Comparison of ENCODE assay signal across 9 mouse cellular contexts in genomic region chr2:27504113-27504885, GRCm38 (mm10). TPM values are rescaled to one million over a fixed set of nuclear protein-coding genes. Genes with fewer than 3 reads are reported as not detected.
A peak's percentile ranks its signal among the peaks of the same experiment; 100 is the strongest.
DNase-seq lines count a peak whose midpoint lies in the region; ATAC-seq and TF ChIP-seq lines count a peak whose summit lies in the region.
"Had no signal": no experiment of that assay in that cellular context is flagged by ENCODE, and none has a peak within 500 bp of the region (broad histone marks: within the 10 kb centered on the region; RNA-seq: fewer than 3 reads in every experiment).

No protein-coding gene starts in this region.

- TF ChIP-seq EP300 in CH12.LX (IDR thresholded peaks at IDR 0.05; ENCODE audit: low read length), result no peak
- TF ChIP-seq EP300 in liver, embryonic 14.5 days (IDR thresholded peaks at IDR 0.05; ENCODE audit: low read depth), result no peak

- H3K36me3 ChIP-seq in CH12.LX (replicated peaks in 1 of 2; ENCODE audit: control insufficient read depth in 1 of 2, insufficient read depth in 1 of 2, low read length in 1 of 2), result no peaks in the 10 kb centered on the region
- no peaks in the 10 kb centered on the region for H3K36me3 ChIP-seq in liver, embryonic 14.5 days (replicated peaks; ENCODE audit: control insufficient read depth, insufficient read depth, low read depth)

- no peak for TF ChIP-seq RAD21 in CH12.LX (IDR thresholded peaks at IDR 0.05; ENCODE audit: low read depth, low read length)

- H3K27me3 ChIP-seq in CH12.LX (replicated peaks), result no peaks in the 10 kb centered on the region
- H3K27me3 ChIP-seq in liver, embryonic 14.5 days (ENCODE audit: control insufficient read depth, insufficient read depth, low read length), result no peaks in the 10 kb centered on the region

- H3K4me1 ChIP-seq in CH12.LX (ENCODE audit: control insufficient read depth in 1 of 2, insufficient read depth in 2 of 2), result peaks cover 6 to 12% of the 10 kb centered on the region in 2 experiments; a peak in 3 of 4 replicates
- peaks cover 2 to 40% of the 10 kb centered on the region in 2 experiments for H3K4me1 ChIP-seq in liver, embryonic 14.5 days (replicated peaks; ENCODE audit: control insufficient read depth in 2 of 2, insufficient read depth in 2 of 2, low read length in 1 of 2)

- peak; percentile 92 for ATAC-seq in common myeloid progenitor, adult 5-6 weeks (replicated peaks; ENCODE audit: low read depth, poor library complexity, severe bottlenecking)
- peak; percentile 47; the same call in 1 of the 2 replicates for ATAC-seq in liver, embryonic 14.5 days (ENCODE audit: insufficient read depth)

- H3K27ac ChIP-seq in CH12.LX (ENCODE audit: insufficient read depth, low read depth), result no peak overlapping the region
- H3K27ac ChIP-seq in liver, embryonic 14.5 days, result no peak overlapping the region

- in situ Hi-C loops in CH12.LX (cut with MboI; ENCODE audit: low pct_ligation_motif_present, low pct_unique_long_range_greater_than_20kb, low sequenced_read_pairs), result no loop called here

- H3K9me3 ChIP-seq in CH12.LX (replicated peaks; ENCODE audit: low read length), result no peaks in the 10 kb centered on the region
- H3K9me3 ChIP-seq in liver, embryonic 14.5 days (ENCODE audit: control insufficient read depth, low read length), result no peaks in the 10 kb centered on the region

- dilution Hi-C loops in CH12.LX (cut with MboI; ENCODE audit: extremely low pct_ligation_motif_present, extremely low pct_unique_long_range_greater_than_20kb, low sequenced_read_pairs), result no loop called here

- H3K79me2 ChIP-seq in CH12.LX (replicated peaks; ENCODE audit: control insufficient read depth, extremely low read depth, insufficient read depth, poor library complexity, severe bottlenecking), result no peaks in the 10 kb centered on the region

- no peak overlapping the region for H3K9ac ChIP-seq in CH12.LX (ENCODE audit: insufficient read depth, low read depth)
- H3K9ac ChIP-seq in liver, embryonic 14.5 days (replicated peaks), result no peak overlapping the region

- TF ChIP-seq CTCF in CH12.LX (conservative IDR thresholded peaks at IDR 0.05 in 1 of 2, IDR thresholded peaks at IDR 0.05 in 1 of 2; ENCODE audit: low read depth in 2 of 2, low read length in 2 of 2), result no peak
- no peak for TF ChIP-seq CTCF in liver, embryonic 14.5 days (IDR thresholded peaks at IDR 0.05; ENCODE audit: low read depth)

- no peak for TF ChIP-seq POLR2A in CH12.LX (IDR thresholded peaks at IDR 0.05; ENCODE audit: low read depth, low read length)

- no peak overlapping the region for H3K4me3 ChIP-seq in CH12.LX (replicated peaks in 1 of 3; ENCODE audit: low read depth in 2 of 3, low read length in 2 of 3, poor library complexity in 1 of 3)
- H3K4me3 ChIP-seq in liver, embryonic 14.5 days (ENCODE audit: insufficient read depth in 1 of 2, low read depth in 2 of 2, low read length in 2 of 2), result no peak overlapping the region

- DNase-seq in CH12.LX (ENCODE audit: extremely low read depth), result no peak
- DNase-seq in heart, postnatal 4 days, result peak; percentile 22
- no peak for DNase-seq in liver, embryonic 14.5 days (ENCODE audit: low read depth in 3 of 3, low spot score in 3 of 3)
- no peak for DNase-seq in thymus, postnatal 14 days
- no peak for DNase-seq in spleen, postnatal 10 days (ENCODE audit: low spot score in 2 of 2)
- DNase-seq in layer of hippocampus, adult 18-20 months (ENCODE audit: low spot score in 2 of 2), result no peak
- no peak for DNase-seq in right cerebral cortex, postnatal 4 days
- DNase-seq: thymus, adult 2 months had no signal

- 34% methylated on average over 7 of the region's 7 CpGs for WGBS in liver, embryonic 14.5 days (ENCODE audit: insufficient replicate concordance)

- no peak overlapping the region for H3K4me2 ChIP-seq in CH12.LX (ENCODE audit: insufficient read depth, low read depth, poor library complexity, severe bottlenecking)
- H3K4me2 ChIP-seq in liver, embryonic 14.5 days (ENCODE audit: low read depth), result no peak overlapping the region

TF ChIP-seq in CH12.LX, 34 proteins besides CTCF, POLR2A, EP300 and RAD21:
- no peak for TF ChIP-seq E2F4 (IDR thresholded peaks at IDR 0.05; ENCODE audit: insufficient replicate concordance, low read depth, low read length)
- no peak for TF ChIP-seq NRF1 (IDR thresholded peaks at IDR 0.05; ENCODE audit: low read depth, low read length)
- no peak for TF ChIP-seq ETS1 (conservative IDR thresholded peaks at IDR 0.05; ENCODE audit: low read depth, low read length)
- peak; percentile 80 for TF ChIP-seq MEF2A (IDR thresholded peaks at IDR 0.05; ENCODE audit: borderline replicate concordance, low read depth, low read length)
- TF ChIP-seq POLR2AphosphoS2 (IDR thresholded peaks at IDR 0.05; ENCODE audit: low read depth, low read length), result no peak
- no peak for TF ChIP-seq ZNF384 (IDR thresholded peaks at IDR 0.05; ENCODE audit: low read depth, low read length)
- no peak for TF ChIP-seq TCF12 (IDR thresholded peaks at IDR 0.05; ENCODE audit: low read depth, low read length)

RNA-seq across cellular contexts. Expression of gene Brd3, which starts 3.2 kb away (rescaled TPM):
- total RNA-seq in CH12.LX (2012; rRNA removed), result 5.2 and 6.6 TPM in 2 replicates
- 2.5 TPM in 2 replicates for total RNA-seq in CH12.LX (2014; rRNA removed)
- polyA plus RNA-seq in CH12.LX (2012; ENCODE audit: insufficient read length, low read depth), result 15.6 and 17.1 TPM in 2 replicates
- total RNA-seq in common myeloid progenitor, adult 5-6 weeks (2017), result 27.0 and 47.2 TPM in 2 replicates
- 10 to 100 TPM; 57.5 to 59.6 TPM for total RNA-seq in heart, postnatal 4 days (2021)
- 7.4 and 9.5 TPM in 2 replicates for polyA plus RNA-seq in liver, embryonic 14.5 days (2012; rRNA removed)
- polyA plus RNA-seq in liver, embryonic 14.5 days (2014; fragmentation: Nextera tagmentation; extraction: Ambion mirVana), result 24.4 and 27.2 TPM in 2 replicates
- total RNA-seq in layer of hippocampus, adult 18-20 months (2021), result 10 to 100 TPM; 49.0 to 53.0 TPM

RNA-seq across cellular contexts. Expression of gene Wdr5, which starts 10.7 kb away (rescaled TPM):
- total RNA-seq in CH12.LX (2012; rRNA removed), result 33.9 and 37.2 TPM in 2 replicates
- 55.5 and 56.0 TPM in 2 replicates for total RNA-seq in CH12.LX (2014; rRNA removed)
- polyA plus RNA-seq in CH12.LX (2012; ENCODE audit: insufficient read length, low read depth), result 54.8 and 54.9 TPM in 2 replicates
- 83.4 and 86.4 TPM in 2 replicates for total RNA-seq in common myeloid progenitor, adult 5-6 weeks (2017)
- total RNA-seq in heart, postnatal 4 days (2021), result 10 to 100 TPM; 31.4 to 34.2 TPM
- 19.7 and 24.4 TPM in 2 replicates for polyA plus RNA-seq in liver, embryonic 14.5 days (2012; rRNA removed)
- polyA plus RNA-seq in liver, embryonic 14.5 days (2014; fragmentation: Nextera tagmentation; extraction: Ambion mirVana), result 23.6 and 27.4 TPM in 2 replicates
- total RNA-seq in layer of hippocampus, adult 18-20 months (2021), result 10 to 100 TPM; 26.7 to 28.0 TPM
